Mouse (Mus musculus) midbrain, embryonic 14.5 days (tissue): ENCODE measurements at regions not wholly inside any gene's neighbourhood (a gene's known extent, or its start where the extent isn't known, plus 50 kb on each side); places are given as distances from the start of the nearest gene placed in this dataset.
A peak's percentile ranks its signal among the peaks of the same experiment; 100 is the strongest.
"Not testable (repeated sequence)": the region's sequence is repeated elsewhere in the genome, so short reads cannot be mapped to it uniquely, and the experiment has no call there.

ENCODE experiments used
- ATAC-seq: fragments of 200-750 bp; cut with Nextera tagmentation; 2 replicates; pipeline ENCODE4 v1.8.0; 2017; ENCODE audit warnings: moderate number of reproducible peaks, moderate library complexity; ENCODE audit not compliant: low FRiP score, low TSS enrichment
- DNase-seq: peaks from one replicate; pipeline ENCODE4 v3.0.0-alpha.2; 2015
- H3K27ac ChIP-seq: fragments of 300-500 bp; sonication (generic); replicated peaks from 2 replicates; pipeline ENCODE4 v1.5.1; 2014; ENCODE audit warnings: mild to moderate bottlenecking, low read depth, low read length, moderate library complexity
- H3K27me3 ChIP-seq: fragments of 300-500 bp; sonication (generic); 2 replicates; pipeline ENCODE4 v1.6.1; 2014; ENCODE audit warnings: low read length, control low read depth, mixed read lengths; ENCODE audit not compliant: control insufficient read depth, insufficient read depth
- H3K36me3 ChIP-seq: fragments of 300-500 bp; sonication (generic); 2 replicates; pipeline ENCODE4 v1.6.1; 2014; ENCODE audit warnings: low read length, control low read depth; ENCODE audit not compliant: control insufficient read depth, insufficient read depth
- H3K4me1 ChIP-seq: fragments of 300-500 bp; sonication (generic); 2 replicates; pipeline ENCODE4 v1.6.1; 2014; ENCODE audit warnings: mild to moderate bottlenecking, antibody characterized with exemption, low read length, control low read depth; ENCODE audit not compliant: control insufficient read depth, insufficient read depth
- H3K4me2 ChIP-seq: fragments of 300-500 bp; sonication (generic); 2 replicates; pipeline ENCODE4 v1.6.1; 2014; ENCODE audit warnings: mild to moderate bottlenecking, low read length, moderate library complexity
- H3K4me3 ChIP-seq: fragments of 300-500 bp; sonication (generic); replicated peaks from 2 replicates; pipeline ENCODE4 v1.5.1; 2014; ENCODE audit warnings: low read depth, low read length
- H3K9ac ChIP-seq: fragments of 300-500 bp; sonication (generic); replicated peaks from 2 replicates; pipeline ENCODE4 v1.6.1; 2014; ENCODE audit warnings: mild to moderate bottlenecking, low read length, moderate library complexity
- H3K9me3 ChIP-seq: fragments of 300-500 bp; sonication (generic); 2 replicates; pipeline ENCODE4 v1.6.1; 2016; ENCODE audit warnings: low read length, control low read depth, mixed read lengths; ENCODE audit not compliant: control insufficient read depth
- WGBS: fragments of 180-500 bp; shearing (Covaris S2); extraction: QIAGEN DNeasy Blood & Tissue Kit; methylation state at CpG from one replicate; pipeline ENCODE4 v1.1.7; 2014; 5-methylcytosine and 5-hydroxymethylcytosine counted together

GRCm38 (mm10) chr3:111194541-111194940, 943.7 kb upstream of the Prmt6 start:
- Histone ChIP-seq H3K36me3 (no peaks in the 10 kb centered on the region), H3K27ac (no peak overlapping the region), H3K4me2 (no peak overlapping the region), H3K4me1 (no peaks in the 10 kb centered on the region), H3K9me3 (no peaks in the 10 kb centered on the region), H3K9ac (no peak overlapping the region), H3K4me3 (no peak overlapping the region), H3K27me3 (no peaks in the 10 kb centered on the region)
- 78% methylated on average over 2 of the region's 2 CpGs for WGBS
- ATAC-seq (no peak), DNase-seq (no peak)

GRCm38 (mm10) chr3:111166698-111167097, 915.9 kb upstream of the Prmt6 start:
- Histone ChIP-seq H3K4me1 (no peaks in the 10 kb centered on the region), H3K9me3 (no peaks in the 10 kb centered on the region), H3K27ac (no peak overlapping the region), H3K4me2 (no peak overlapping the region), H3K27me3 (no peaks in the 10 kb centered on the region), H3K9ac (no peak overlapping the region), H3K4me3 (no peak overlapping the region), H3K36me3 (no peaks in the 10 kb centered on the region)
- ATAC-seq (no peak), DNase-seq (no peak)
- 95% methylated on average over 3 of the region's 3 CpGs for WGBS

GRCm38 (mm10) chr3:111141196-111141595, 890.4 kb upstream of the Prmt6 start:
- H3K27ac ChIP-seq, ATAC-seq: not testable (repeated sequence)
- WGBS: 82% methylated on average over 1 of the region's 1 CpGs

GRCm38 (mm10) chr3:111108982-111109381, 858.2 kb upstream of the Prmt6 start:
- Histone ChIP-seq H3K4me2 (no peak overlapping the region), H3K36me3 (no peaks in the 10 kb centered on the region), H3K4me3 (no peak overlapping the region), H3K9ac (no peak overlapping the region), H3K9me3 (no peaks in the 10 kb centered on the region), H3K27ac (no peak overlapping the region), H3K4me1 (no peaks in the 10 kb centered on the region), H3K27me3 (no peaks in the 10 kb centered on the region)
- ATAC-seq (no peak), DNase-seq (no peak)
- 93% methylated on average over 7 of the region's 7 CpGs for WGBS

More at GRCm38 (mm10) chr3:111141196-111141595, 890.4 kb upstream of the Prmt6 start:
- not testable (repeated sequence) for H3K4me1 ChIP-seq, H3K36me3 ChIP-seq, H3K27me3 ChIP-seq, H3K9ac ChIP-seq, H3K4me2 ChIP-seq, H3K4me3 ChIP-seq, H3K9me3 ChIP-seq, DNase-seq

GRCm38 (mm10) chr3:111102646-111103045, 851.8 kb upstream of the Prmt6 start:
- no peaks in the 10 kb centered on the region for H3K36me3 ChIP-seq
- ATAC-seq (no peak), DNase-seq (no peak)
- no peaks in the 10 kb centered on the region for H3K4me1 ChIP-seq
- WGBS: 80% methylated on average over 1 of the region's 1 CpGs
- H3K9me3 ChIP-seq: no peaks in the 10 kb centered on the region
- no peak overlapping the region for H3K27ac ChIP-seq
- H3K9ac ChIP-seq: no peak overlapping the region
- no peak overlapping the region for H3K4me2 ChIP-seq
- H3K4me3 ChIP-seq: no peak overlapping the region
- H3K27me3 ChIP-seq: no peaks in the 10 kb centered on the region

DNA sequence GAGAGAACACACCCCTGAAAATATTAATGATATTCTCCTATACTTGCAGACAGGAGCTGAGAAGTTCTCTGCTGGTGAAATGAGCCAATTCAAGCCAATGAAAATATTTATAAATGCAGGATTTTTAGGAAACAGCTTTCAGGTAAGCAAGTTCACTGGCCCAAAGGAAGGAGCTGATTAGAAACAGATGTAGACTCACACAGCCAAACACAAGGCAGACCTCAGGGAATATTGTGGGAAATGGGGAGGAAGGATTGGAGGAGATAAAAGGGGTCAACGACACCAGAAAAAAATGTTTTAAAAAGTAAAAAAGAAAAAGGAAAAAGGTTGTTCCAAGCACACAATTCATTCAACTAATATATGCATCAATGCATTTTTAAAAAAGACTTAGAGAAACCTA, 823.5 kb upstream of the Prmt6 start:
- Histone ChIP-seq H3K4me2 (no peak overlapping the region), H3K9ac (no peak overlapping the region), H3K4me1 (no peaks in the 10 kb centered on the region), H3K36me3 (no peaks in the 10 kb centered on the region), H3K9me3 (no peaks in the 10 kb centered on the region), H3K4me3 (no peak overlapping the region), H3K27ac (no peak overlapping the region), H3K27me3 (no peaks in the 10 kb centered on the region)
- ATAC-seq: no peak
- no peak for DNase-seq
- 63% methylated on average over 1 of the region's 1 CpGs for WGBS

GRCm38 (mm10) chr3:111070301-111070700, 819.5 kb upstream of the Prmt6 start:
- Histone ChIP-seq H3K4me1 (no peaks in the 10 kb centered on the region), H3K27ac (no peak overlapping the region), H3K9ac (no peak overlapping the region), H3K9me3 (no peaks in the 10 kb centered on the region), H3K36me3 (no peaks in the 10 kb centered on the region), H3K27me3 (no peaks in the 10 kb centered on the region), H3K4me2 (no peak overlapping the region), H3K4me3 (no peak overlapping the region)
- DNase-seq (no peak), ATAC-seq (no peak)

DNA sequence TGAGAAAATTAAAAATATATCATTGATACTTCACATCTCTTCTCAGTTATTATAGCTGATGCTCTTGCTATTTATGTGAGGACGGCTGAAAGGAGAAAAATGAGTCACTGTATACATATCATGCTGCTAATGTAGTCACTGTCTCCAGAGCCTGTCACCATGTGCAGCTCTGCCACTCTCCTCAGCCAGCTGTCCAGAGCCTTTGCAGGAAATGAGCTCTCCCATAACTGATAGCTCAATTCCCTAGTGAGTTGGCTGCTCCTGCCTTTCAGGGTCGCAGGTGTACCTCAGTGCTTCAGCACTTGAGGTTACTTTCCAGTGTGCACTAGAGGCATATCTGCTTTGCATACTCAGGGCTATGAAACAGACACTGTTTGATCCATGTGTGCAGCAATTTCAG, 819.0 kb upstream of the Prmt6 start:
- ATAC-seq (peak; percentile 55; the same call in 1 of the 2 replicates), DNase-seq (peak; percentile 30)
- H3K4me3 ChIP-seq: no peak overlapping the region
- H3K27ac ChIP-seq: 0 out of 2 replicates have a peak overlapping the region, but pooled peaks have one; percentile 26
- 62% methylated on average over 2 of the region's 2 CpGs for WGBS
- no peaks in the 10 kb centered on the region for H3K9me3 ChIP-seq
- no peak overlapping the region for H3K9ac ChIP-seq
- no peaks in the 10 kb centered on the region for H3K4me1 ChIP-seq
- no peaks in the 10 kb centered on the region for H3K36me3 ChIP-seq
- H3K27me3 ChIP-seq: no peaks in the 10 kb centered on the region
- H3K4me2 ChIP-seq: no peak overlapping the region

GRCm38 (mm10) chr3:111069156-111069555, 818.4 kb upstream of the Prmt6 start:
- no peak overlapping the region for H3K4me3 ChIP-seq
- H3K4me2 ChIP-seq: no peak overlapping the region
- no peaks in the 10 kb centered on the region for H3K9me3 ChIP-seq
- no peak overlapping the region for H3K27ac ChIP-seq
- H3K9ac ChIP-seq: no peak overlapping the region
- no peaks in the 10 kb centered on the region for H3K4me1 ChIP-seq
- 21% methylated on average over 7 of the region's 7 CpGs for WGBS
- no peaks in the 10 kb centered on the region for H3K27me3 ChIP-seq
- ATAC-seq: no peak
- DNase-seq: peak; percentile 89
- no peaks in the 10 kb centered on the region for H3K36me3 ChIP-seq
